Mouse (Mus musculus) CH12.LX (cell line): Measurements from ENCODE around the gene Zbtb20.

ENCODE experiments used
- CTCF ChIP-seq, 2 experiments: IDR thresholded peaks in 1 of 2; conservative IDR thresholded peaks in 1 of 2; 2 replicates each; pipeline ENCODE4 v1.5.1; 2011 to 2012; ENCODE audit warnings: low read depth in 2 of 2, low read length in 2 of 2, improper control_type of control experiment in 1 of 2, inconsistent platforms in 1 of 2, mild to moderate bottlenecking in 1 of 2, moderate library complexity in 1 of 2
- GABPA ChIP-seq: IDR thresholded peaks from 2 replicates; pipeline ENCODE4 v1.6.1; 2012; ENCODE audit warnings: low read depth, low read length, improper control_type of control experiment, inconsistent platforms; ENCODE audit not compliant: insufficient replicate concordance
- HCFC1 ChIP-seq: IDR thresholded peaks from 2 replicates; pipeline ENCODE4 v1.6.1; 2012; ENCODE audit warnings: low read depth, mild to moderate bottlenecking, inconsistent platforms, low read length, improper control_type of control experiment
- MAFK ChIP-seq: IDR thresholded peaks from 2 replicates; pipeline ENCODE4 v1.6.1; 2011; ENCODE audit warnings: low read length, improper control_type of control experiment; ENCODE audit not compliant: insufficient replicate concordance
- MAZ ChIP-seq: IDR thresholded peaks from 2 replicates; pipeline ENCODE4 v1.6.1; 2012; ENCODE audit warnings: low read depth, mild to moderate bottlenecking, inconsistent platforms, low read length, improper control_type of control experiment, moderate library complexity
- NELFE ChIP-seq: IDR thresholded peaks from 2 replicates; pipeline ENCODE4 v1.6.1; 2011; ENCODE audit warnings: low read depth, low read length, improper control_type of control experiment
- POLR2A ChIP-seq: IDR thresholded peaks from 2 replicates; pipeline ENCODE4 v1.6.1; 2011; ENCODE audit warnings: low read depth, mild to moderate bottlenecking, improper control_type of control experiment, low read length
- POLR2AphosphoS2 ChIP-seq: IDR thresholded peaks from 2 replicates; pipeline ENCODE4 v1.6.1; 2011; ENCODE audit warnings: low read depth, low read length, improper control_type of control experiment
- RCOR1 ChIP-seq: conservative IDR thresholded peaks from 2 replicates; pipeline ENCODE4 v1.6.1; 2012; ENCODE audit warnings: low read depth, mild to moderate bottlenecking, inconsistent platforms, low read length, improper control_type of control experiment
- SIN3A ChIP-seq: IDR thresholded peaks from 2 replicates; pipeline ENCODE4 v1.6.1; 2012; ENCODE audit warnings: low read length, improper control_type of control experiment, inconsistent platforms
- ZC3H11A ChIP-seq: IDR thresholded peaks from 2 replicates; pipeline ENCODE4 v1.6.1; 2012; ENCODE audit warnings: low read depth, mild to moderate bottlenecking, inconsistent platforms, low read length, improper control_type of control experiment

DNA sequence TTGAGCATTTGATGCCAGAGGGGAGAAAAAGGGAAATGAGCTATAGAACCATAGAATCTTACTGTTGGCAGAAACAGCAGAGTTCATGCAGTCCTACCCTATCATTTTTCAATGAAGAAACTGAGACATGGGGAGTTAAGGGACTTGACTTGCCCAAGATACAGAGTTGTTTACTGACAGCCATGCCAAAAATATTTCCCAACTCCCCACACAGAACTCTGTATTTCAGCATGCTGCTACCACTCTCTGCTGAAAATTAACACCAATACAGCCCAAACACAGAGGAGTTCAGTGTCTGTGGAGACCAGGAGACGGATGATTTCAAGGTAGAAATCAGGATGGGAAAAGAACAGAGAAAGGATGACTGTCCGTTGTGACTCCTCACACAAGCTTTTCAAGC lies 484.4 kb downstream of the Zbtb20 start:
- TF ChIP-seq GABPA (no peak), MAZ (no peak), HCFC1 (no peak), POLR2A (no peak), ZC3H11A (no peak), CTCF (conservative IDR thresholded peaks at IDR 0.05 in 1 of 2, IDR thresholded peaks at IDR 0.05 in 1 of 2; ENCODE audit: low read depth in 2 of 2, low read length in 2 of 2) (no peak), POLR2AphosphoS2 (no peak), SIN3A (no peak), NELFE (no peak), MAFK (no peak), RCOR1 (no peak)
